Mouse (Mus musculus): ENCODE data around the gene Qrfp.

The Qrfp gene

GRCm38 (mm10) chr2:31822524-31823371 lies 12.4 kb upstream of the Qrfp start:
- peak in 1 of 2 experiments; percentile 15 for DNase-seq (ENCODE audit: low read depth in 1 of 2, low spot score in 2 of 2)

- no peak for DNase-seq (ENCODE audit: low read depth in 1 of 2, low spot score in 2 of 2)
Measured at GRCm38 (mm10) chr2:31815367-31815766, 5.0 kb upstream of the Qrfp start.

GRCm38 (mm10) chr2:31814699-31815098 lies 4.3 kb upstream of the Qrfp start:
- DNase-seq (ENCODE audit: low read depth in 1 of 2, low spot score in 2 of 2): no peak

- DNase-seq (ENCODE audit: low read depth in 1 of 2, low spot score in 2 of 2): no peak
Measured at GRCm38 (mm10) chr2:31813641-31814040, 3.3 kb upstream of the Qrfp start.

GRCm38 (mm10) chr2:31811086-31811958 lies 942 bp upstream of the Qrfp start:
- DNase-seq (ENCODE audit: low read depth in 1 of 2, low spot score in 2 of 2): no peak

GRCm38 (mm10) chr2:31809358-31809740 lies 1.0 kb downstream of the Qrfp start:
- no peak for DNase-seq (ENCODE audit: low read depth in 1 of 2, low spot score in 2 of 2)

GRCm38 (mm10) chr2:31808410-31809357 lies 1.7 kb downstream of the Qrfp start:
- no peak for DNase-seq (ENCODE audit: low read depth in 1 of 2, low spot score in 2 of 2)

GRCm38 (mm10) chr2:31806639-31807382 lies 3.6 kb downstream of the Qrfp start:
- no peak for DNase-seq (ENCODE audit: low read depth in 1 of 2, low spot score in 2 of 2)

- DNase-seq (ENCODE audit: low read depth in 1 of 2, low spot score in 2 of 2): no peak
Measured at GRCm38 (mm10) chr2:31803480-31803879, 6.9 kb downstream of the Qrfp start.

- DNase-seq (ENCODE audit: low read depth in 1 of 2, low spot score in 2 of 2): no peak
Measured at GRCm38 (mm10) chr2:31802811-31803210, 7.6 kb downstream of the Qrfp start.

GRCm38 (mm10) chr2:31801416-31801815 lies 9.0 kb downstream of the Qrfp start:
- DNase-seq (ENCODE audit: low read depth in 1 of 2, low spot score in 2 of 2): no peak

- DNase-seq (ENCODE audit: low read depth in 1 of 2, low spot score in 2 of 2): no peak
Measured at GRCm38 (mm10) chr2:31796943-31797342, 13.4 kb downstream of the Qrfp start.

GRCm38 (mm10) chr2:31792611-31793010 lies 17.8 kb downstream of the Qrfp start:
- no peak for DNase-seq (ENCODE audit: low read depth in 1 of 2, low spot score in 2 of 2)

- no peak for DNase-seq (ENCODE audit: low read depth in 1 of 2, low spot score in 2 of 2)
Measured at GRCm38 (mm10) chr2:31791260-31791659, 19.1 kb downstream of the Qrfp start.

- no peak for DNase-seq (ENCODE audit: low read depth in 1 of 2, low spot score in 2 of 2)
Measured at GRCm38 (mm10) chr2:31790728-31791251, 19.6 kb downstream of the Qrfp start.

GRCm38 (mm10) chr2:31789215-31789614 lies 21.2 kb downstream of the Qrfp start:
- no peak for DNase-seq (ENCODE audit: low read depth in 1 of 2, low spot score in 2 of 2)

GRCm38 (mm10) chr2:31788227-31788626 lies 22.2 kb downstream of the Qrfp start:
- DNase-seq (ENCODE audit: low read depth in 1 of 2, low spot score in 2 of 2): no peak

- DNase-seq (ENCODE audit: low read depth in 1 of 2, low spot score in 2 of 2): peak in 1 of 2 experiments; percentile 60
Measured at GRCm38 (mm10) chr2:31787029-31787428, 23.4 kb downstream of the Qrfp start.

- peak in 1 of 2 experiments; percentile 59 for DNase-seq (ENCODE audit: low read depth in 1 of 2, low spot score in 2 of 2)
Measured at GRCm38 (mm10) chr2:31785074-31785473, 25.3 kb downstream of the Qrfp start.
